Mouse (Mus musculus): ENCODE results near the gene Gm12117.

GRCm38 (mm10) chr11:33278571-33278970 lies 2.0 kb upstream of the Gm12117 start:
- TF ChIP-seq CTCF (conservative IDR thresholded peaks at IDR 0.05; ENCODE audit: low read length): no peak
- no peak for TF ChIP-seq POU5F1 (IDR thresholded peaks at IDR 0.05; ENCODE audit: borderline replicate concordance, low read length)
